Mouse (Mus musculus) midbrain, embryonic 13.5 days (tissue): Measurements from ENCODE around the gene Angpt4. TPM values are rescaled to one million over a fixed set of nuclear protein-coding genes. Genes with fewer than 3 reads are reported as not detected.

Experiments used
- ATAC-seq: fragments of 200-750 bp; cut with Nextera tagmentation; 2 replicates; pipeline ENCODE4 v1.8.0; 2017; ENCODE audit warnings: mild to moderate bottlenecking, moderate TSS enrichment, moderate library complexity
- H3K27ac ChIP-seq: fragments of 300-500 bp; sonication (generic); 2 replicates; pipeline ENCODE4 v1.5.1; 2015; ENCODE audit warnings: inconsistent platforms, mild to moderate bottlenecking, moderate library complexity
- H3K27me3 ChIP-seq: fragments of 300-500 bp; sonication (generic); 2 replicates; pipeline ENCODE4 v1.6.1; 2015; ENCODE audit warnings: mild to moderate bottlenecking, inconsistent platforms
- H3K36me3 ChIP-seq: fragments of 300-500 bp; sonication (generic); 2 replicates; pipeline ENCODE4 v1.6.1; 2015; ENCODE audit warnings: mild to moderate bottlenecking, inconsistent platforms
- H3K4me1 ChIP-seq: fragments of 300-500 bp; sonication (generic); replicated peaks from 2 replicates; pipeline ENCODE4 v1.6.1; 2015; ENCODE audit warnings: inconsistent platforms
- H3K4me2 ChIP-seq: fragments of 300-500 bp; sonication (generic); replicated peaks from 2 replicates; pipeline ENCODE4 v1.6.1; 2015; ENCODE audit warnings: moderate library complexity, mild to moderate bottlenecking, inconsistent platforms
- H3K4me3 ChIP-seq: fragments of 300-500 bp; sonication (generic); replicated peaks from 2 replicates; pipeline ENCODE4 v1.5.1; 2015; ENCODE audit warnings: mild to moderate bottlenecking, inconsistent platforms
- H3K9ac ChIP-seq: fragments of 300-500 bp; sonication (generic); replicated peaks from 2 replicates; pipeline ENCODE4 v1.6.1; 2015; ENCODE audit warnings: mild to moderate bottlenecking, inconsistent platforms
- H3K9me3 ChIP-seq: fragments of 300-500 bp; sonication (generic); 2 replicates; pipeline ENCODE4 v1.6.1; 2016; ENCODE audit warnings: mild to moderate bottlenecking, inconsistent platforms
- WGBS: fragments of 180-500 bp; shearing (Covaris S2); methylation state at CpG from one replicate; pipeline ENCODE4 v1.1.7; 2015; 5-methylcytosine and 5-hydroxymethylcytosine counted together
- microRNA counts: library from miRNA; unstranded; fragments of <30 nt; microRNA quantifications from one replicate; lab custom pipeline; 2016
- microRNA-seq: library from miRNA; unstranded; fragments of <30 nt; microRNA quantifications from one replicate; pipeline ENCODE4, GENCODE M21; 2016
- polyA plus RNA-seq: library from polyadenylated mRNA; unstranded; fragments of >200 nt; fragmentation: Nextera tagmentation; extraction: Ambion mirVana; gene quantifications from 2 replicates; pipeline ENCODE4 v1.2.1, GENCODE M21; 2015

The Angpt4 gene
- polyA plus RNA-seq, 1 experiment from 2014 or later, result 0.11 TPM

GRCm38 (mm10) chr2:151986958-151987357, 75.9 kb downstream of the Angpt4 start:
- Histone ChIP-seq H3K4me1 (peaks cover 13% of the 10 kb centered on the region), H3K4me2 (no peak overlapping the region), H3K27ac (no peak overlapping the region), H3K36me3 (no peaks in the 10 kb centered on the region), H3K9ac (no peak overlapping the region), H3K4me3 (no peak overlapping the region), H3K27me3 (no peaks in the 10 kb centered on the region), H3K9me3 (no peaks in the 10 kb centered on the region)
- 84% methylated on average over 8 of the region's 8 CpGs for WGBS
- ATAC-seq, result no peak

GRCm38 (mm10) chr2:151988978-151989377, 78.0 kb downstream of the Angpt4 start:
- no peaks in the 10 kb centered on the region for H3K9me3 ChIP-seq
- peaks cover 7% of the 10 kb centered on the region; the same call in 1 of the 2 replicates for H3K27me3 ChIP-seq
- H3K4me3 ChIP-seq, result no peak overlapping the region
- ATAC-seq, result no peak
- no peak overlapping the region for H3K4me2 ChIP-seq
- WGBS, result 74% methylated on average over 2 of the region's 2 CpGs
- no peak overlapping the region for H3K9ac ChIP-seq
- H3K4me1 ChIP-seq, result peaks cover 19% of the 10 kb centered on the region
- H3K27ac ChIP-seq, result no peak overlapping the region
- no peaks in the 10 kb centered on the region for H3K36me3 ChIP-seq

- Histone ChIP-seq H3K27ac (peak overlapping the region; percentile 57; the same call in 1 of the 2 replicates), H3K36me3 (no peaks in the 10 kb centered on the region), H3K4me1 (peaks cover 25% of the 10 kb centered on the region), H3K4me2 (no peak overlapping the region), H3K27me3 (peaks cover 23% of the 10 kb centered on the region), H3K9ac (0 out of 2 replicates have a peak overlapping the region, but pooled peaks have one; percentile 44), H3K4me3 (no peak overlapping the region), H3K9me3 (no peaks in the 10 kb centered on the region)
- ATAC-seq, result peak; percentile 75
- 7% methylated on average over 1 of the region's 1 CpGs for WGBS
These were observed 80.0 kb downstream of the Angpt4 start for GRCm38 (mm10) chr2:151990985-151991394.

- 23% methylated on average over 5 of the region's 5 CpGs for WGBS
- H3K4me3 ChIP-seq, result no peak overlapping the region
- peaks cover 27% of the 10 kb centered on the region for H3K27me3 ChIP-seq
- H3K4me1 ChIP-seq, result peaks cover 25% of the 10 kb centered on the region
- no peaks in the 10 kb centered on the region for H3K36me3 ChIP-seq
- no peaks in the 10 kb centered on the region for H3K9me3 ChIP-seq
- peak overlapping the region; percentile 57 for H3K27ac ChIP-seq
- peak; percentile 66 for ATAC-seq
- no peak overlapping the region for H3K4me2 ChIP-seq
- no peak overlapping the region for H3K9ac ChIP-seq
These were observed 80.4 kb downstream of the Angpt4 start for GRCm38 (mm10) chr2:151991446-151991845.

- Histone ChIP-seq H3K27ac (no peak overlapping the region), H3K9me3 (no peaks in the 10 kb centered on the region), H3K27me3 (peaks cover 57% of the 10 kb centered on the region), H3K9ac (no peak overlapping the region), H3K4me3 (peak overlapping the region; percentile 16; the same call in 1 of the 2 replicates), H3K36me3 (no peaks in the 10 kb centered on the region), H3K4me2 (peak overlapping the region; percentile 50), H3K4me1 (peaks cover 25% of the 10 kb centered on the region)
- WGBS, result 6% methylated on average over 22 of the region's 22 CpGs
- ATAC-seq, result peak; percentile 25; the same call in 1 of the 2 replicates
These were observed 83.5 kb downstream of the Angpt4 start for GRCm38 (mm10) chr2:151994350-151995122.

MicroRNAs within 50 kb of the gene (microRNA counts, 519-probe panel; counts per million panel counts)
- microRNA mmu-miR-1953 (lab: Ali Mortazavi, UCI), result 110 counts per million, percentile 56 among the panel's probes with 10 or more counts

Small RNA genes within 50 kb of the gene (microRNA-seq; reads per million reads assigned to microRNA genes)
- gene Mir1953, result 1.6 reads per million

Other genes with a start within 250 kb of the Angpt4 start
- gene Rad21l, start 242.7 kb upstream of the Angpt4 start, polyA plus RNA-seq, result not detected in 2 replicates
- 15.1 and 16.0 TPM in 2 replicates for gene Tmem74b, start 209.2 kb upstream of the Angpt4 start, polyA plus RNA-seq
- gene Psmf1, start 167.0 kb upstream of the Angpt4 start, polyA plus RNA-seq, result 58.2 and 60.8 TPM in 2 replicates
- gene Rspo4, start 68.3 kb upstream of the Angpt4 start, polyA plus RNA-seq, result 0.07 and 0.08 TPM in 2 replicates
- gene Fam110a, start 69.0 kb downstream of the Angpt4 start, polyA plus RNA-seq, result 97.0 and 97.3 TPM in 2 replicates
- 0.55 and 0.99 TPM in 2 replicates for gene Slc52a3, start 85.3 kb downstream of the Angpt4 start, polyA plus RNA-seq
- gene Scrt2, start 170.3 kb downstream of the Angpt4 start, polyA plus RNA-seq, result 16.3 and 20.0 TPM in 2 replicates
- 13.4 and 14.9 TPM in 2 replicates for gene Srxn1, start 194.3 kb downstream of the Angpt4 start, polyA plus RNA-seq
- 1.0 and 1.8 TPM in 2 replicates for gene Tcf15, start 232.4 kb downstream of the Angpt4 start, polyA plus RNA-seq